Mouse (Mus musculus): Measurements from ENCODE around the gene Ggct.

The Ggct gene

DNA sequence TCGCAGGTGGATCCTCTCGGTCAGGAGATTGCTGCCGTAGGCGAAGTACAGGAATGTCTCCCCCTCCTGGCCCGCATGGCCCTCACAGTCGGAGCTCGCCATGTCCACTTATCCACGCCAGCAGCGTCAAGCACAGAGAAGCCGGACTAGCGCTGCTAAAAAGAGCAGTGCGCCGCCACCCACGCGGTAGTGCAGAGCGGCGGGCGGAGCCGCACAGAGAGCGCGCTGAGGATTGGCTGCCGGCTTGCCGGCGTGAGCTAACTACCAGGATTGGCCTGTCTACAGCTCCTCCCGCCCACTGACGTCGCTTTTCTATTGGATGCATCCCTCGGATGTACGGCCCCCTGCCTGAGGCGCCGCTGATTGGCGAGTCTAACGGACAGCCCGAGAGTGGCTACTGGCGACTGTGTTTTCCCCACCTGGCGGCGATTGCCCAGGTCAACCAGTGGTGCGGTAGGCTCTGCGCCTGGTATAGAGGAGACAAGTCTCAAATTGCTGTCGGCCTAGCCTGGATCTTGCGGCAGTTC is at the start of gene Ggct:
Gene Ggct (minus strand): TSS at position 217 of the 527 bp plus-strand sequence.
- DNase-seq = peak; percentile 98

- no peak for DNase-seq
These were observed 47.3 kb upstream of the Ggct start for GRCm38 (mm10) chr6:55040031-55040430.

GRCm38 (mm10) chr6:55039446-55039783 is 46.7 kb upstream of the Ggct start:
- DNase-seq = no peak

GRCm38 (mm10) chr6:55038671-55039445 is 46.1 kb upstream of the Ggct start:
- DNase-seq = no peak

GRCm38 (mm10) chr6:55037799-55038670 is 45.3 kb upstream of the Ggct start, which contains the start of gene Gars:
Gene Gars (plus strand): TSS chr6:55038007.
- peak; percentile 87 for DNase-seq

DNA sequence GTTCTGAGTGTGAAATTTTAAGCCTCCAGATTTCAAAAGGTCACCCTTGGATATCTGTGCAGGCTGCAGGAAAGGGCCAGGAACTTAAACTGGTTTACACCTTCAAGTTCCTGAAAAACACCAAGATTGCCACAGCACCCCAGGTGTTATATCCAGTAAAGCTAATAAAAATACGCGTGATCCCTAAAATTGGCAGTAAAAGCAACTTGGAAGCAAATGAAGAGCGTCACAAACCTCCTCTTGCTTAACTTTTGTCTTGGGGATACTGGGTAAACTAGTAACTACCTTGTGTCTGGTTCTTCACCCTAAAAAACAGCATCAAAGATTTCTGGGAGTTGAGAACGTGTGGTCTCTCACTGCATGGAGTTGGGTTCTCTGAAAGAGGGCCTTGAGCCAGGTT is 44.0 kb upstream of the Ggct start:
- no peak for DNase-seq

DNA sequence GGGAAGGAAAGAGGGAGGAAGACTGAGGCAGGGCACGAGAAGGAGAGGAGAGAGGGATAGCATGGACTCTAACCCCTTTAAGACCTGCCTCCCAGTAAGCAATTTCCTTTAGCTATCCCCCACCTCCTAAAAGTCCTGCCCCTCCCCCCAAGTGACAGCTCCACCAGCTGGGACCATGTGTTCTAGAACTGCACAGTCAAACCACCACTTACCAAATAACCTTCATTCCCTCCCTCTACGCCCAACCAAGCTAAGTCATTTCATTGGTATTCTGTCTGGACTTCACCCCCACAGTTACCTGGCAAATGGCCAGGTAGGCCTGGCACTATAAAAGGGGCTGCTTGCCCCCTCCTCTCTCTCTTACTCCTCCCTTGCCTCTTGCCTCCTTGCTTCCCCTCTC is 34.9 kb upstream of the Ggct start:
- DNase-seq = no peak

DNA sequence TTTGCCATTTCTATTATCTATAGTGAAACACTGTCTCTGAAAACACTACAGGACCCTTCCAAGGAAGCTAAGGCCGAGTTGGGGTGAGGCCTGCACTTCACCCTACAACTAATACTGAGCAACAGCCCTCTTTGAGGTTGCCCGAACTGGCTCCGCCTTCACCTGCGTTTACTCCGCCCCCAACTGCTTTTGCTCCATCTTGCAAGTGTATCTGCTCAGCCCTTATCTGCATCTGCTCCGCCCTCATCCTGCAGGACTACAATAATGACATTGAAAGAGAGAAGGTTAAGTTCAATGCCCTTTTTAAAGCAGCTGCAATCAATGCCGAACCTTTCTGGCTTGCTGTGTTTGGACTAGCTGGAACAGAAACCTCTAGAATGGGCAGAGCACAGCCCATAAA is 29.1 kb upstream of the Ggct start:
- no peak for DNase-seq

DNA sequence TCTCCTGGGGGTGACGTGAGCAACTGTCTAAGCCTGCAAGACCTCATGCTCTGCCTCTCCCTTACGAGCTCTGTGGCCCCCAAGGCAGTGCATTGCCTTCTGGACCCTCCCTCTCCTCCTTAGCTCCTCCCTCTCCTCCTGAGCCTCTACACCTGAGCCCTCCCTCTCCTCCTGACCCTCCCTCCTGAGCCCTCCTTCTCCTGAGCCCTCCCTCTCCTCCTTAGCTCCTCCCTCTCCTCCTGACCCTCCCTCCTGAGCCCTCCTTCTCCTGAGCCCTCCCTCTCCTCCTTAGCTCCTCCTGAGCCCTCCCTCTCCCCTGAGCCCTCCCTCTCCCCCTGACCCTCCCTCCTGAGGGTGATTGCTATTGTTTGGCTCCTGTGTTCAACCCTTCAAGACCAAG is 25.7 kb upstream of the Ggct start:
- DNase-seq = no peak

- DNase-seq = peak; percentile 80
These were observed 24.2 kb upstream of the Ggct start for GRCm38 (mm10) chr6:55016710-55017583.

DNA sequence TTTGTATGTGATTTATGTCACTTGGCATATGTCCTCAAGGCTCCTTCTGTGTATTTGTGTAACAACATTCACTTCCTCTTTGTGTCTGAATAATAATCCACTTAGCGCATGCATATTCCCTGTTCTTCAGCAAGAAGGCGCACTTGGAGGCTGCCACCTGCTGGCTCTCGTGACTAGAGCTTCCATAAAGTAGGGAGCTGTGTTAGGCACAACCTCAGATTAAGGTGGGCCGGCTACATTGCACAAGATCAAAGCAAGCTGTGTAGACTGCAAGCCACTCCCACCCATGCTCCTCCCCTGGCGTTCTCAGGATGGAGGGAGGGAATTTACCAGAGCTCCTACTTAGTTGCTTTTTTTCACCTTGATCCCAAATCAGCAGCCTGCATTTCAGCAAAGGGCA is 23.5 kb upstream of the Ggct start:
- DNase-seq = peak; percentile 75

DNA sequence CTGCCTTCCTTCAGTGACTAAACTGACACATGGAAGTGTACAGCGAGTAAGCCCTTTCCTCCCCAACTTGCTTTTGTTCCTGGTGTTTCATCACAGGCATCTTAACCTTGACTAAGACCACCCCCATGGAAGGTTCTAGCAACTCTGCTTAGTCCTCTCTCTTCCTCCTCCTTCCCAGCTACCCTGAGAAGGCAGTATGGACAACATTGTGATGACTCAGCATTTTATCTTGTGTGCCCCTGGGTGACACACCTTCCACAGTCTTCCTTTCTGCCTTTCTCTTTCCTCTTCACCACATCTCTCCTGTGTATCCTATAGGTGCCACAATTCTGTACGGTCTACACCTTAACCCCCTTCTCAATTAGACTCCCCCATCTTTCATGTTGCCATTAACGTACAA is 21.4 kb upstream of the Ggct start:
- no peak for DNase-seq

GRCm38 (mm10) chr6:55012516-55012915 is 19.8 kb upstream of the Ggct start:
- DNase-seq = no peak

GRCm38 (mm10) chr6:55010330-55011091 is 17.8 kb upstream of the Ggct start:
- no peak for DNase-seq

DNA sequence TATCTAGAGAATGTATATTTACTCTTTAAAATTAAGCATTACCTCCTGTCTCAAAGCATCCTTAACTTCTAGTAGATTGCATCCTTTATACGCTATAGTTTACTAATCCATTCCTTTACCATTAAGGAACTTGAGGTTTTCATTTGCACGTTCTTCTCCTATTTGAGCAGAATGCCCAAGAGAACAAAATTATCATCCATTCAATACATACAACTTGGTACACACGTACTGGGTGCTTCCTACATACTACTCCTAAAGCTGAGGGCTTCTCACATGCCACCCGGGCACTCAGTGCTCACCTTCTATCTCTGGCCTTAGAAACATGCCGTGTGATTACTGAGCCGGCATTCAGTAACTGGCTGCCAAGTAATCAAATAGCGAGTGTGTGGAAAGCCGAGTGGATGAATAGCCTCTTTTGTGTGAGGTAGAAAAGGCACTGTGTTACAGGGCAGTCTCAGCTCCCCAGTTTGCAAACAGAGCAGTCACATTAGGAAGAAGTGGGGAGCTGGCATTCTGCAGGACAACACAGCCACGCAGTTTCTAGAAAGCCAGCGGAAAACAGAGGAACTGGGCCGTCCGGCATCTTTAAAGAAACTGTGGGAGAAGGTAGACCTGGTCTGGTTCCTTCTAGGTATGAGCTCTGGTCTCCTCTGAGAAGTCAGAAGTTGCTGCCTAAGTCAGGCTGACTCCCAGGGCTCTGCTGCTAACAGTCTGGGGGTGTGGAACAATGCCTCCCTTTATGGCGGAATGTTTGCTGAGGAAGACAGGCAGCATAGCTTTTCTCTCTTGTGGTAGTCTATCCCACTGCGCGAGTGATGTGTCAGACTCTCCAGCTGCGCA is 16.9 kb upstream of the Ggct start:
- DNase-seq = no peak

DNA sequence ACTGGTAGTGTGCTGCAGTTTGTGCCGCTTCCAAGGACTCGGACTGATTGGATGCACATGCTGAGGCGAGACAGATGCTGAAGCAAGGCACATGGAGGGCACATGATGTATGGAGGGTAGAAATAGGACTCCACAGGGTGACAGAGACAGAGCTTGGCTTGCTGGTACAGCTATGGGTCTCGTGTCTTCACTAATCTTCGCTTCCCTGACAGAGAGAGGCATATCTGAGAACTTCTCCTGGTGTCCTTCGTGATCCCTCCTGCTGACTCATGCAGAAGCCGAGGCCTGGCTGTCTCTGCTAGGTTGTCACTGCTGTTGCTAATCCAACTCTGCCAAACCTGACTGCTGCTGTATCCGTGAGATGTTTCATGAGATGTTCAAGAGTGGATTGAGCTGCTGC is 15.7 kb upstream of the Ggct start:
- no peak for DNase-seq

DNA sequence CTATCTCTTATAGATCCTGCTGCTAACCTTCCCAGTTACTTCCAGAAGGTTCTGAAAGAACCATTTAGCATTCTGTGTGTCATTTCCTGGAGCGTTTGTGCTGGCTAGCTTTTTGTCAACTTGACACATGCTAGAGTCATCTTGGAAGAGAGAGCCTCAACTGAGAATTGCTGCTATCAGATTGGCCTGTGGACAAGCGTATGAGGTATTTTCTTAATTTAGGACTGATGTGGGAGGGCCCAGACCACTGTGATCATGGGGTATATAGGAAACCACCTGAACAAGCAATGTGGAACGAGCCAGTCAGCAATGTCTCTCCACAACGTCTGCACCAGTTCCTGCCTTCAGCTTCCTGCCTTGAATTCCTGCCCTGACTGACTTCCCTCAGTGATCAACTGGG is 10.8 kb upstream of the Ggct start:
- DNase-seq = no peak

DNA sequence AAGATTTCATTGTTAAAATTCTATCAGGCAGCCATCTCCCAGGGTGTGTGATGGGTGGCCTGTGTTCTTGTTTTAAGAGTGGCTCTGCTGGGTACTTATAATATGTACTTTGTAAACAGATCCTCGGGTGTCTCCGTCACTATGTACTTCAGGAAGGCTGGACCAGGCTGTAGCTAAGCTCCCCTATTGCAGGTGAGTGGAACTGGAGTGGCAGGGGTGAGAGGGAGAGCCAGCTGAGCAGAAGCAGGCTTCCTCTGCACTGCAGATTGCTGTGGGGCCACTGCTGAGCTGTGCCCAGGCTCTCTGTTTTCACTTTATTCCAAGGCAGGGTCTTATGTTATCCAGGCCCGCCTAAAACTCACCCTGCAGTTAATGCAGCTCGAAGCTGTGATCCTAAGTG is 9.7 kb upstream of the Ggct start:
- DNase-seq = no peak

- no peak for DNase-seq
These were observed 8.6 kb upstream of the Ggct start for GRCm38 (mm10) chr6:55001320-55001719.

DNA sequence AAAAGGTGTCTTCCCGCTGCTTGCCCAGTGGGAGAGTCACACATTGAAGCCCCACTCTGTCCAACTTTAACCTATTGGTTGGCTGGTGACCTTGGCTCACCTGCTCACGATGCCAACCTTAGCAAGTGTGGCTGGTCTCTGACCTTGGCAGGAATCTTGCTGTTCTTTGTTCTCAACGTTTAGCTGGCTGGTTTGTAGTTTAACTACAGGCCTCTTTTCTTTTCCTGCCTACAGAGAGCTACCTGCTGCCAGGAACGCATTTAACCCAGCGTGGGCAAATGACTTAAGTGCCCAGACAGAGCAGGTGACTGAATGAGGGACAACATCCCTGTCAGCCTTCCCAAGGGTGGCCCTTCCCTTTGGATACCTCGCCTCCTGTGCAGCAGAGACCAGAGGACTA is 5.0 kb upstream of the Ggct start:
- peak; percentile 91 for DNase-seq

- DNase-seq = peak; percentile 66
These were observed 3.6 kb upstream of the Ggct start for GRCm38 (mm10) chr6:54996361-54996760.
